Mouse (Mus musculus) gastrocnemius, adult 18-20 months (tissue): Measurements from ENCODE around the gene Mrps6. TPM values are rescaled to one million over a fixed set of nuclear protein-coding genes. Genes with fewer than 3 reads are reported as not detected.
"Not testable (repeated sequence)": the region's sequence is repeated elsewhere in the genome, so short reads cannot be mapped to it uniquely, and the experiment has no call there.

Source experiments
- DNase-seq: peaks from one replicate; pipeline ENCODE4 v3.0.0; 2021; ENCODE audit warnings: low spot score
- total RNA-seq, 2 experiments: library from RNA; stranded (reverse); gene quantifications; 2 replicates each; pipeline ENCODE4 v1.2.3; 2021

The Mrps6 gene
- total RNA-seq, 2 experiments from 2014 or later: 23.2 to 26.7 TPM

- no peak for DNase-seq
Measured at GRCm38 (mm10) chr16:92061586-92061985, 3.5 kb downstream of the Mrps6 start.

GRCm38 (mm10) chr16:92062832-92063231 lies 4.8 kb downstream of the Mrps6 start:
- DNase-seq: no peak

GRCm38 (mm10) chr16:92064801-92065200 lies 6.7 kb downstream of the Mrps6 start:
- no peak for DNase-seq

GRCm38 (mm10) chr16:92070338-92070737 lies 12.3 kb downstream of the Mrps6 start:
- no peak for DNase-seq

- no peak for DNase-seq
Measured at GRCm38 (mm10) chr16:92076797-92077196, 18.7 kb downstream of the Mrps6 start.

GRCm38 (mm10) chr16:92083771-92084453 lies 25.8 kb downstream of the Mrps6 start:
- DNase-seq: no peak

- no peak for DNase-seq
Measured at GRCm38 (mm10) chr16:92089225-92089624, 31.2 kb downstream of the Mrps6 start.

- DNase-seq: no peak
Measured at GRCm38 (mm10) chr16:92091876-92092275, 33.8 kb downstream of the Mrps6 start.

GRCm38 (mm10) chr16:92098351-92099051 lies 40.4 kb downstream of the Mrps6 start:
- DNase-seq: no peak

GRCm38 (mm10) chr16:92099598-92099997 lies 41.5 kb downstream of the Mrps6 start:
- DNase-seq: no peak

- DNase-seq: no peak
Measured at GRCm38 (mm10) chr16:92100111-92100510, 42.0 kb downstream of the Mrps6 start.

- peak; percentile 54 for DNase-seq
Measured at GRCm38 (mm10) chr16:92102115-92102514, 44.0 kb downstream of the Mrps6 start.

- DNase-seq: not testable (repeated sequence)
Measured at GRCm38 (mm10) chr16:92102931-92103330, 44.9 kb downstream of the Mrps6 start.

GRCm38 (mm10) chr16:92103572-92104331 lies 45.7 kb downstream of the Mrps6 start:
- no peak for DNase-seq

- no peak for DNase-seq
Measured at GRCm38 (mm10) chr16:92104332-92104590, 46.2 kb downstream of the Mrps6 start.

GRCm38 (mm10) chr16:92104951-92105350 lies 46.9 kb downstream of the Mrps6 start:
- no peak for DNase-seq

GRCm38 (mm10) chr16:92105631-92106030 lies 47.6 kb downstream of the Mrps6 start:
- peak; percentile 26 for DNase-seq

- DNase-seq: no peak
Measured at GRCm38 (mm10) chr16:92107346-92107745, 49.3 kb downstream of the Mrps6 start.

- DNase-seq: no peak
Measured at GRCm38 (mm10) chr16:92114706-92115241, 56.7 kb downstream of the Mrps6 start.

- DNase-seq: peak; percentile 21
Measured at GRCm38 (mm10) chr16:92115611-92116421, 57.7 kb downstream of the Mrps6 start.
